In genomic region chr6:95483127-95483526, GRCm38 (mm10) we compare ENCODE assay signal across 9 mouse cellular contexts.
DNase-seq lines count a peak whose midpoint lies in the region; ATAC-seq and TF ChIP-seq lines count a peak whose summit lies in the region.
"Had no signal": no experiment of that assay in that cellular context is flagged by ENCODE, and none has a peak within 500 bp of the region (broad histone marks: within the 10 kb centered on the region; RNA-seq: fewer than 3 reads in every experiment).

No protein-coding gene starts in this region.

- H3K27ac ChIP-seq in hindbrain, embryonic 13.5 days, result peak overlapping the region; percentile 30; the same call in 1 of the 2 replicates
- H3K27ac ChIP-seq in hindbrain, embryonic 11.5 days (ENCODE audit: low read depth, low read length), result no peak overlapping the region; the same call in 1 of the 2 replicates
- no peak overlapping the region for H3K27ac ChIP-seq in heart, embryonic 16.5 days (ENCODE audit: low read length)
- no peak overlapping the region for H3K27ac ChIP-seq in intestine, postnatal 0 days (ENCODE audit: low read depth, low read length)
- H3K27ac ChIP-seq: kidney, postnatal 0 days had no signal

- H3K4me3 ChIP-seq in hindbrain, embryonic 13.5 days, result no peak overlapping the region
- no peak overlapping the region for H3K4me3 ChIP-seq in hindbrain, embryonic 11.5 days (ENCODE audit: low read depth, low read length)
- no peak overlapping the region for H3K4me3 ChIP-seq in heart, embryonic 16.5 days (ENCODE audit: low read length)
- H3K4me3 ChIP-seq in intestine, postnatal 0 days (ENCODE audit: low read depth, low read length), result no peak overlapping the region

- DNase-seq in hindbrain, embryonic 11.5 days (ENCODE audit: low spot score), result no peak
- peak; percentile 49 for DNase-seq in retina, postnatal 1 day
- DNase-seq in retina, embryonic 14.5 days (ENCODE audit: low spot score), result no peak
- peak; percentile 31 for DNase-seq in skeletal muscle tissue, adult 2 months (ENCODE audit: low read depth, low spot score)
- DNase-seq in layer of hippocampus, postnatal 14 days (ENCODE audit: low spot score in 2 of 2), result no peak

- no peaks in the 10 kb centered on the region for H3K36me3 ChIP-seq in hindbrain, embryonic 13.5 days
- H3K36me3 ChIP-seq in hindbrain, embryonic 11.5 days (ENCODE audit: control insufficient read depth, insufficient read depth, low read length), result no peaks in the 10 kb centered on the region
- H3K36me3 ChIP-seq in heart, embryonic 16.5 days (ENCODE audit: control insufficient read depth, insufficient read depth), result peaks cover 4% of the 10 kb centered on the region; the same call in 1 of the 2 replicates
- peaks cover 10% of the 10 kb centered on the region; the same call in 1 of the 2 replicates for H3K36me3 ChIP-seq in intestine, postnatal 0 days (ENCODE audit: control insufficient read depth, insufficient read depth)

- no peaks in the 10 kb centered on the region; the same call in 1 of the 2 replicates for H3K9me3 ChIP-seq in hindbrain, embryonic 13.5 days
- no peaks in the 10 kb centered on the region for H3K9me3 ChIP-seq in hindbrain, embryonic 11.5 days (ENCODE audit: control insufficient read depth, low read length)
- H3K9me3 ChIP-seq in heart, embryonic 16.5 days (replicated peaks; ENCODE audit: control insufficient read depth, low read length), result no peaks in the 10 kb centered on the region
- H3K9me3 ChIP-seq in intestine, postnatal 0 days (ENCODE audit: control insufficient read depth), result no peaks in the 10 kb centered on the region

- H3K27me3 ChIP-seq in hindbrain, embryonic 13.5 days, result no peaks in the 10 kb centered on the region
- H3K27me3 ChIP-seq in hindbrain, embryonic 11.5 days (ENCODE audit: control insufficient read depth, insufficient read depth, low read length), result no peaks in the 10 kb centered on the region
- H3K27me3 ChIP-seq in heart, embryonic 16.5 days (ENCODE audit: control insufficient read depth, insufficient read depth, low read length), result no peaks in the 10 kb centered on the region
- H3K27me3 ChIP-seq in intestine, postnatal 0 days (replicated peaks; ENCODE audit: control insufficient read depth, insufficient read depth, low read length), result no peaks in the 10 kb centered on the region

- TF ChIP-seq CTCF in intestine, postnatal 0 days (IDR thresholded peaks at IDR 0.05; ENCODE audit: low read depth), result no peak

- no peak overlapping the region for H3K4me2 ChIP-seq in hindbrain, embryonic 13.5 days
- no peak overlapping the region for H3K4me2 ChIP-seq in hindbrain, embryonic 11.5 days (replicated peaks; ENCODE audit: low read depth, low read length)
- H3K4me2 ChIP-seq in heart, embryonic 16.5 days (ENCODE audit: low read depth, low read length), result no peak overlapping the region
- H3K4me2 ChIP-seq in intestine, postnatal 0 days (replicated peaks; ENCODE audit: low read depth), result no peak overlapping the region

- no peak overlapping the region for H3K9ac ChIP-seq in hindbrain, embryonic 13.5 days
- no peak overlapping the region for H3K9ac ChIP-seq in hindbrain, embryonic 11.5 days (ENCODE audit: low read depth, low read length)
- H3K9ac ChIP-seq in heart, embryonic 16.5 days (ENCODE audit: low read length), result no peak overlapping the region
- H3K9ac ChIP-seq in intestine, postnatal 0 days (ENCODE audit: low read depth, low read length), result no peak overlapping the region

- peaks cover 28% of the 10 kb centered on the region for H3K4me1 ChIP-seq in hindbrain, embryonic 13.5 days (replicated peaks)
- H3K4me1 ChIP-seq in hindbrain, embryonic 11.5 days (replicated peaks; ENCODE audit: control insufficient read depth, insufficient read depth, low read length), result no peaks in the 10 kb centered on the region
- peaks cover 4% of the 10 kb centered on the region for H3K4me1 ChIP-seq in heart, embryonic 16.5 days (ENCODE audit: control insufficient read depth, insufficient read depth, low read length)
- no peaks in the 10 kb centered on the region for H3K4me1 ChIP-seq in intestine, postnatal 0 days (replicated peaks; ENCODE audit: control insufficient read depth, insufficient read depth, low read length)

- ATAC-seq in hindbrain, embryonic 13.5 days (ENCODE audit: low FRiP score), result no peak
- ATAC-seq in hindbrain, embryonic 11.5 days (ENCODE audit: low FRiP score), result no peak
- ATAC-seq in heart, embryonic 16.5 days (replicated peaks; ENCODE audit: extremely low read depth, insufficient read depth, low FRiP score), result peak; percentile 49; the same call in 1 of the 2 replicates
- ATAC-seq in intestine, postnatal 0 days, result no peak

- WGBS in hindbrain, embryonic 13.5 days, result 70% methylated on average over 6 of the region's 6 CpGs
- WGBS in hindbrain, embryonic 11.5 days, result 89% methylated on average over 6 of the region's 6 CpGs
- 58% methylated on average over 6 of the region's 6 CpGs for WGBS in heart, embryonic 16.5 days
- WGBS in intestine, postnatal 0 days, result 76% methylated on average over 6 of the region's 6 CpGs

Comparison
In these comparisons a context has a peak if more than half of its experiments do, and no peak if none do; other contexts are left out.
1. DNase-seq: peak in retina, postnatal 1 day (single experiment) and skeletal muscle tissue, adult 2 months (single experiment); none in hindbrain, embryonic 11.5 days (single experiment), retina, embryonic 14.5 days (single experiment) and layer of hippocampus, postnatal 14 days (0 of 2).